Mouse (Mus musculus) hindbrain, postnatal 0 days (tissue): Measurements from ENCODE around the gene Casc3. TPM values are rescaled to one million over a fixed set of nuclear protein-coding genes. Genes with fewer than 3 reads are reported as not detected.

Experiments used
- ATAC-seq: fragments of 200-750 bp; cut with Nextera tagmentation; 2 replicates; pipeline ENCODE4 v1.8.0; 2017; ENCODE audit warnings: mild to moderate bottlenecking, moderate TSS enrichment, moderate library complexity
- DNase-seq: peaks from one replicate; pipeline ENCODE4 v3.0.0-alpha.2; 2015; ENCODE audit warnings: low spot score
- H3K27ac ChIP-seq: fragments of 300-500 bp; sonication (generic); 2 replicates; pipeline ENCODE4 v1.5.1; 2014; ENCODE audit warnings: mild to moderate bottlenecking
- H3K27me3 ChIP-seq: fragments of 300-500 bp; sonication (generic); 2 replicates; pipeline ENCODE4 v1.6.1; 2014; ENCODE audit warnings: low read length, mixed read lengths; ENCODE audit not compliant: insufficient read depth
- H3K36me3 ChIP-seq: fragments of 300-500 bp; sonication (generic); 2 replicates; pipeline ENCODE4 v1.6.1; 2014; ENCODE audit warnings: low read length, mixed read lengths; ENCODE audit not compliant: insufficient read depth
- H3K4me1 ChIP-seq: fragments of 300-500 bp; sonication (generic); 2 replicates; pipeline ENCODE4 v1.6.1; 2014; ENCODE audit warnings: antibody characterized with exemption, low read length, mixed read lengths; ENCODE audit not compliant: insufficient read depth
- H3K4me2 ChIP-seq: fragments of 300-500 bp; sonication (generic); 2 replicates; pipeline ENCODE4 v1.6.1; 2014; ENCODE audit warnings: low read depth, mild to moderate bottlenecking, low read length, moderate library complexity, mixed read lengths
- H3K4me3 ChIP-seq: fragments of 300-500 bp; sonication (generic); 2 replicates; pipeline ENCODE4 v1.5.1; 2014; ENCODE audit warnings: low read length
- H3K9ac ChIP-seq: fragments of 300-500 bp; sonication (generic); replicated peaks from 2 replicates; pipeline ENCODE4 v1.6.1; 2014; ENCODE audit warnings: mild to moderate bottlenecking, low read length, moderate library complexity, mixed read lengths
- H3K9me3 ChIP-seq: fragments of 300-500 bp; sonication (generic); 2 replicates; pipeline ENCODE4 v1.6.1; 2016; ENCODE audit warnings: low read length, mixed read lengths
- CTCF ChIP-seq: IDR thresholded peaks from 2 replicates; pipeline ENCODE4 v1.5.1; 2016; ENCODE audit warnings: antibody characterized with exemption, control low read depth, low read depth
- WGBS: fragments of 180-500 bp; shearing (Covaris S2); extraction: QIAGEN DNeasy Blood & Tissue Kit; methylation state at CpG from one replicate; pipeline ENCODE4 v1.1.7; 2014; 5-methylcytosine and 5-hydroxymethylcytosine counted together
- polyA plus RNA-seq: library from polyadenylated mRNA; unstranded; fragments of >200 nt; fragmentation: Nextera tagmentation; extraction: Ambion mirVana; gene quantifications from 2 replicates; pipeline ENCODE4 v1.2.1, GENCODE M21; 2015
- total RNA-seq: library from RNA; depleted of rRNA; stranded (reverse); fragments of >200 nt; gene quantifications from 2 replicates; pipeline ENCODE4 v1.2.3, GENCODE M21; 2014

The Casc3 gene
- total and polyA plus RNA-seq, 2 experiments from 2014 or later: 24.4 to 35.7 TPM

GRCm38 (mm10) chr11:98863028-98863750, 58.5 kb downstream of the Casc3 start, which contains the start of gene Wipf2:
Wipf2 (plus strand) TSS chr11:98863638.
- Histone ChIP-seq H3K4me1 (peaks cover 5% of the 10 kb centered on the region; the same call in 1 of the 2 replicates), H3K4me3 (peak within 1 kb of the TSS; percentile 51), H3K9ac (peak within 1 kb of the TSS; percentile 64), H3K27me3 (no peaks in the 10 kb centered on the region), H3K36me3 (no peaks in the 10 kb centered on the region), H3K9me3 (no peaks in the 10 kb centered on the region), H3K27ac (peak within 1 kb of the TSS; percentile 88), H3K4me2 (peak within 1 kb of the TSS; percentile 73)
- WGBS: 6% methylated on average over 37 of the region's 41 CpGs
- TF ChIP-seq CTCF: peak; percentile 82
- ATAC-seq: peak; percentile 89
- peak; percentile 99 for DNase-seq

GRCm38 (mm10) chr11:98863751-98864429, 59.2 kb downstream of the Casc3 start:
- WGBS: under 1% methylated on average over 36 of the region's 39 CpGs

DNA sequence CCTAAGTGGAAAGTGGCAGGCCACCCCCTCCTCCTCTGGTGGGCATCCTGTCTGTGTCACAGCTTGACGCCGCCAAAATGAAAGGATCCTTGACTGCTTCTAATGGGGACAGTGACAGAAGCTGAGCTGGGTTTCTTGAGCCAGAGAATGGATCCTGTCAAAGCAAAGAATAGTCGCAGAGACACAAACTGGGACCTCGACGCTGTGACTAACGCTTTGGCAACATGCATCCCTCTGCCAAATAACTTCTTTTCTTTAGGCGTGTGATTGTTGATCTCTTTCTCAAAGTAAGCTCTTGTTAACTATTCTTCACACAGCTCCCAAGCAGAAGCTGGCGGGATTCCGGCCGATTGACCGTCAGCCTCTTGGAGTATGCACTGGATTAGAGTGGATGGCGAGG, 62.6 kb downstream of the Casc3 start:
- no peaks in the 10 kb centered on the region for H3K27me3 ChIP-seq
- ATAC-seq: peak; percentile 71
- 17% methylated on average over 12 of the region's 12 CpGs for WGBS
- DNase-seq: peak; percentile 81
- H3K4me1 ChIP-seq: peaks cover 12% of the 10 kb centered on the region
- H3K9me3 ChIP-seq: no peaks in the 10 kb centered on the region
- H3K4me2 ChIP-seq: no peak overlapping the region
- no peak overlapping the region for H3K4me3 ChIP-seq
- H3K9ac ChIP-seq: no peak overlapping the region
- peak overlapping the region; percentile 71 for H3K27ac ChIP-seq
- H3K36me3 ChIP-seq: no peaks in the 10 kb centered on the region
- no peak for TF ChIP-seq CTCF

More at GRCm38 (mm10) chr11:98863751-98864429, 59.2 kb downstream of the Casc3 start:
- no peaks in the 10 kb centered on the region for H3K9me3 ChIP-seq
- no peaks in the 10 kb centered on the region for H3K36me3 ChIP-seq
- peak overlapping the region; percentile 73 for H3K4me2 ChIP-seq
- H3K27ac ChIP-seq: peak overlapping the region; percentile 88
- H3K4me1 ChIP-seq: peaks cover 9% of the 10 kb centered on the region; the same call in 1 of the 2 replicates
- TF ChIP-seq CTCF: no peak
- H3K27me3 ChIP-seq: no peaks in the 10 kb centered on the region
- peak overlapping the region; percentile 64 for H3K9ac ChIP-seq
- ATAC-seq (peak; percentile 78), DNase-seq (peak; percentile 86)
- H3K4me3 ChIP-seq: peak overlapping the region; percentile 51

DNA sequence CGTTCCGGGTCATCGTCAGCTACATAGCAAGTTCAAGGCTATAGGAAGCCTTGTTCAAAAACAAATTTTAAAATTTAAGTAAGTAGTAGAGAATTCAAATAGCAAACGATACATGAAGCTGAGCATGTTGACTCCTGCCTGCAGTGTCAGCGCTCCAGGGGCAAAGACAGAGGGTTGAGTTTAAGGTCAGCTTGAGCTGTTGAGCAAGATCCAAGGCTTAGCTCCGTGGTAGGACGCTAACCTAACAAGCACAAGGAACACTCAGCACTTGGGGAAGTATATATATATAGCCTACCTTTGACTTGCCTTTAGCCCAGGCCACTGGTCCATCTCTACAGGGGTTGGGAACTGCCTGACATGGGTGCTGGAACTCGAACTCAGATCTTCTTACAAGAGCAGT, 65.2 kb downstream of the Casc3 start:
- ATAC-seq (no peak), DNase-seq (no peak)
- Histone ChIP-seq H3K27ac (no peak overlapping the region), H3K9me3 (no peaks in the 10 kb centered on the region), H3K36me3 (no peaks in the 10 kb centered on the region), H3K27me3 (no peaks in the 10 kb centered on the region), H3K4me3 (no peak overlapping the region), H3K4me1 (peaks cover 12% of the 10 kb centered on the region), H3K4me2 (no peak overlapping the region), H3K9ac (no peak overlapping the region)
- 92% methylated on average over 8 of the region's 8 CpGs for WGBS
- TF ChIP-seq CTCF: no peak

DNA sequence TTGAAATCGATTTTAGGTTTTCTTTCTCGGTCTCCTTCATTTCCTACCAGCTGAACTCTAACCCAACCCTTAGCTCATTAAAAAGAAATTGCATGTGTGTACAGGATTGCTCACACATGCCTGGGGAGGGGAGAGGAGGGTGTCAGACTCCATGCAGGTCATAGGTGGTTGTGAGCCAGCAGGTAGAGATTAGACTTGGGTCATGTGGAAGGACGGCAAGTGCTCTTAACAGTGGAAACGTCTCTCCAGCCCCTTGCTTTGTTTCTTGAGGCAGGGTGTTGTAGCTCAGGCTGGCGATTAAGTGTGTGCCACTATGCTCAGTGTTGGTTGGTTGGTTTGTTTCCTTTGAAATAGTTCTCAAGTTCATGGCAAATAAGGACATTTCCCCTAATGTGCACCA, 66.1 kb downstream of the Casc3 start:
- TF ChIP-seq CTCF: no peak
- Histone ChIP-seq H3K27ac (no peak overlapping the region), H3K4me2 (no peak overlapping the region), H3K27me3 (no peaks in the 10 kb centered on the region), H3K9ac (no peak overlapping the region), H3K9me3 (no peaks in the 10 kb centered on the region), H3K4me1 (peaks cover 12% of the 10 kb centered on the region), H3K4me3 (no peak overlapping the region), H3K36me3 (no peaks in the 10 kb centered on the region)
- ATAC-seq (no peak), DNase-seq (no peak)
- WGBS: 80% methylated on average over 5 of the region's 5 CpGs

- TF ChIP-seq CTCF: no peak
- Histone ChIP-seq H3K9me3 (no peaks in the 10 kb centered on the region), H3K27me3 (no peaks in the 10 kb centered on the region), H3K9ac (no peak overlapping the region), H3K4me2 (no peak overlapping the region), H3K36me3 (no peaks in the 10 kb centered on the region), H3K27ac (peak overlapping the region; percentile 54; the same call in 1 of the 2 replicates), H3K4me1 (peaks cover 12% of the 10 kb centered on the region), H3K4me3 (no peak overlapping the region)
- WGBS: 59% methylated on average over 4 of the region's 4 CpGs
- ATAC-seq (no peak), DNase-seq (no peak)
These were observed 66.7 kb downstream of the Casc3 start for GRCm38 (mm10) chr11:98871416-98871815.

DNA sequence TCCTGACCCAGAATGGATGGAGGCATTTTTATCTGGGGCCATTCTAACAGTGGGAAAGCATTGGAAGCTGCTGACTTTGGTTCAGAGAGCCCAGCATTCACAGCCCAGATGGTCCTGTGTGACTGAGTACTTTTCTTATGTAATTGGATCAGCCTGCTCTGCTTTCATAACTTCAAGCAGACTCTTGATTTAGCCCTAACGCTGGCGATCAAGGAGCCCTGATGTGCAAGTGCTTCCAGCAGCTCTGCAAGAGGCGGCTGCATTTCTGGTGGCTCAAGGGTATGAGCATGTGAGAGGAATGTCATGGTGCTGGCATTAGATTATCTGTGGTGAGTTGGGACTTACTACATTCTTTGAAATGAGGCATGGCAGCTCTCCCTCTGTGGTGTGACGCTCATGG, 67.3 kb downstream of the Casc3 start:
- Histone ChIP-seq H3K9me3 (no peaks in the 10 kb centered on the region), H3K4me2 (no peak overlapping the region), H3K36me3 (no peaks in the 10 kb centered on the region), H3K9ac (no peak overlapping the region), H3K27ac (peak overlapping the region; percentile 54; the same call in 1 of the 2 replicates), H3K4me1 (peaks cover 12% of the 10 kb centered on the region), H3K27me3 (no peaks in the 10 kb centered on the region), H3K4me3 (no peak overlapping the region)
- TF ChIP-seq CTCF: no peak
- WGBS: 47% methylated on average over 4 of the region's 4 CpGs
- ATAC-seq (no peak), DNase-seq (no peak)
